Mouse (Mus musculus): ENCODE results near the gene Podxl2. TPM values are rescaled to one million over a fixed set of nuclear protein-coding genes. Genes with fewer than 3 reads are reported as not detected.

The Podxl2 gene
- polyA plus RNA-seq, 3 experiments from 2014 or later: not detected

DNA sequence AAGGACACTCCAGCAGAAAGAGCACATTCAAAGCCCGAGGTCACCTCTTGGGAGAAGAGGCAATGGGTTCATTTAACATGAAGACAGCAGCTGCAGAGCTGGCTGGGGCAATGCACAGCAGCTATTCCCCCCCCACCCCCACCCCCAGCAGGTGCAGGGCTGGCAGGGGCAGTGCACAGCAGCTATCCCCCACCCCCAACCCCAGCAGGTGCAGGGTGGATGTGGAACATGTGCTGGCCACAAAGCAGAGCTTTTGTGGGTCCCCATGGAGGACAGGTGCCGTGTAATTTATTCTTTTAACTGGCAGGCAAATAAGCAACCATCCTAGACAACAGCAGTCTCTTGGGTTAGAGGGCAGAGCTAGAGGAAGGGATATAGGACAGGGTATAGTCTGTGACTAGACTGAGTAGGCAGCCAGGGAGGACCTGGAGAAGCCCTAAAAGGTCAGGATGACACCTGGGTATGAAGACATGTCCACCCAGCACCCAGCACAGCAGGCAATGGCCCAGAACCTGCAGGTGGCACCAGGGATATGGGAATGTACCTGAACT, 11.6 kb upstream of the Podxl2 start:
- no peak for ATAC-seq

- ATAC-seq: no peak
Measured at GRCm38 (mm10) chr6:88885644-88886416, 11.0 kb upstream of the Podxl2 start.

DNA sequence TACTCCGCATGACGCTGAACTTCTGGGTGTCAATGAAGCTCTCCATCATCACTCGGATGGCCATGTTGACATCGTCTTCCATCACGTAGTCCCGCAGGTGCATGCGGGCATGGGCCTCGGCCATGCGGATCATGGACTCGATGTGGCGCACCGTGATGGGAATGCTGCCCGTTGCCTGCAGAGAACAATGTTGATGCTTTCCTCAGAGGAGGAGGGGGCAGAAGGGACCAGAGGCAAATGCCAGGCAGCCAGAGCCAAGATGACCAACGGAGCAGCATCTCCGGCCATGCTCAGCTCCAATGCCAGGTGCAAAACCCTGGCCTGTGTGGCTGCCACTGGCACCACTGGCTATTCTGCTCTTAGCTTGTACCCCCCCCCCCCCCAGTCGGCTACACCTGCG, 9.8 kb upstream of the Podxl2 start:
- no peak for ATAC-seq

DNA sequence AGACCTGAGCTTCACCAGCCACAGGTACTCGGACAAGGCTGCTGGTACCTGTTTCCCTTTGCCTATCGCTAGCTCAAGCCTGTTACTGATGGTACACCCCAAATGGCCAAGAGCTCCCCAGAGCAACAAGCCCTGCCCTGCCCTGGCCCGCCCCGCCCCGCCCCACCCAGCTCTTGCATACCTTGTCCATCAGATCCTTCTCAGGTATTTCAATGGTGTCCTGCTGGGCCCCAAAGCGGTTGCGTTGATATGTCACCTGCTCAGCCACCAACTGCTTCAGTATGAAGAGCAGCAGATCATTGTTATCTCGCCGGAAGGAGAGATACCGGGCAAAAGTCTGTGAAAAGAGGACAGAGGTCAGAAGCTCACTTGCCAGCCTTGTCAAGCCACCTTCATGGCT, 9.4 kb upstream of the Podxl2 start:
- ATAC-seq: no peak

- ATAC-seq: no peak
Measured at GRCm38 (mm10) chr6:88881334-88881733, 6.5 kb upstream of the Podxl2 start.

GRCm38 (mm10) chr6:88879471-88879870, 4.6 kb upstream of the Podxl2 start:
- ATAC-seq: no peak

GRCm38 (mm10) chr6:88873965-88874867, 628 bp downstream of the Podxl2 start:
- no peak for ATAC-seq

DNA sequence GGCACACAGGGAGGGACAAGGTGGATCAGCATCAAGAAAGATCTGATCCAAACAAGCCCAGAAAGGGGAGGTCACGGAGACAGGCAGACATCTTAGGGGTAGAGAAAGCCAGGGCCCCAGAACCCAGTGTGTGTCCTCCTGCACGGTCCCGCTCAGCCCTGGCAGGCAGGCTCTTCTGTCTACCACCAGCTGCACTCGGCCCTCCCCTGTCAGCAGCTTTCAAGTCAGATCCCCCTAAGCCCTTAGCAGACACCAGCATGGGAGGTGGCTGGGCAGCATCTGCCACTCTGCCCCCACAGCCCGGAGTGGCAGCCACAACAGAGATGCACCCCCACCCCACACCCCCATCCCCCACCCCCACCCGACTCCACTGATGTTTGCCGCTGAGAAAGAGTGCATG, 2.0 kb downstream of the Podxl2 start:
- no peak for ATAC-seq

DNA sequence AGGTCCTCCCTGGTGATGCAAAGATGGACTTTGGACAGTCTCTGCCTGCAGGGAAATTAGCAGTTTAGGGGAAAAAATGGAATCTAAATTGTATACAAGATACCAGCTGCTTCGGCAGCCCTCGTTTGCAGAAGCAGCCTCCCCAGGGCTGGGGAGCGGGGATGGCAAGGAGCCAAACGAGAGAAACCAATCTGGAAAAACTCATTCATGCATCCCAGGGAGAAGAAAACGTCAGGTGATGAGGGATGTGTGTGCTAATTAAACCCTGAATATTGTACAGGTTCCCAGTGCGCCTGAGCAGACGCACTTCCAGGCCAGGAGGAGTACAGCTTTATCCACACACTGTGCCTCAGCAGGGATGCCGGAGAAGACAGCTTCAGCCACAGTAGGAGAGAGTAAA, 3.3 kb downstream of the Podxl2 start:
- no peak for ATAC-seq

DNA sequence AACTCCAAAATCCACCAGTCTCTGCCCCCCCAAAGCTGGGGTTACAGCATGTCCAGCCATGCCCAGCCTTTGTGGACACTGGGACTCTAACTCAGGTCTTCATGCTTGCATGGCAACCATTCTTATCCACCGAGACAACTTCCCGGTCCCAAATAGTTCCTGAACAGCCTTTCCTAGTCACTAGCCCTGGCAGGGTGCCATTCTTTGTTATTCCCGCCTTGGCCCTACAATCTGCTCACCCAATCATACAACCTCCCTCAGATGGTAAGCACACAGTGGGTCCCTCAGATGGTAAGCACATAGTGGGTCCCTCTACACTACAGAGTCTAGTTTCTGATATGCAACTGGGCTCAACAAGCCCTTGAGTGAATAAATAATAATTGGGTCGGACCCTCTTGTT, 4.2 kb downstream of the Podxl2 start:
- no peak for ATAC-seq

DNA sequence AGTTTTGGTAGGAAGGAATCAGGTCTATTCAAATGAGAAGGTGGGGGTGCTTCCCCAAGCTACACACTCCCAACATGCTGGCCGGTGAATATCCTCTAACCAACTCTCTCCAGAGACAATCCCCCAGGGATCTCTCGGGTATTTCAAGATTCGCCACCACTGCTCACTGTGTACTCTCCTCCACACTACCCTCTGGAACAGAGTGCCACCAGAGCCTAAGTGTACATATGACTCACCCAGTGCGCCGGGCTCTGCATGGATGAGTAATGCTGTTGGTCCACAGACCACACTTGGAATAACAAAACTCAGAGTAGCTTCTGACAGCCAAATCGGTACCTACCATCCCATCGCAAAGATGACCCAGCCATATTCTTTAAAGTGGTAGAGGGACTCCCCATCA, 5.4 kb downstream of the Podxl2 start:
- no peak for ATAC-seq

GRCm38 (mm10) chr6:88865704-88866103, 9.1 kb downstream of the Podxl2 start:
- no peak for ATAC-seq

DNA sequence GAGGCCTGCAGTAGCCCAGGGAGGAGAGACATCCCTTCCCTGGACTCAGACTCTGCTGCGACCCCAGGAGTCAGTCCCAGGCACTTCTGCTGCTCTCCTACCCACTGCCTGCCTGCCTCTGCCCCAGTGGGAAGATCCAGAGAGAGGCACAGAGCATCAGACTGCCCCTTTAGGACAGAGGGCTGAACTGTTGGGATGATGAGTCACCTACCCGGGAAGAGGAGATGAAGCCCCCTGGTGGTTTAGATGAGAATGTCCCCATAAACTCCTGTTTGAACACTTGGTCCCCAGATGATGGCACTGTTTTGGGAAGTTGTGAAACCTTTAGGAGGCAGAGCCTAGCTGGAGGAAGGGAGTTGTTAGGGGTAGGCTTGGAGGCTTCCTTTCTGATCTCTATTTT, 13.9 kb downstream of the Podxl2 start:
- ATAC-seq: peak; percentile 54

GRCm38 (mm10) chr6:88858341-88858740, 16.5 kb downstream of the Podxl2 start:
- no peak for ATAC-seq

DNA sequence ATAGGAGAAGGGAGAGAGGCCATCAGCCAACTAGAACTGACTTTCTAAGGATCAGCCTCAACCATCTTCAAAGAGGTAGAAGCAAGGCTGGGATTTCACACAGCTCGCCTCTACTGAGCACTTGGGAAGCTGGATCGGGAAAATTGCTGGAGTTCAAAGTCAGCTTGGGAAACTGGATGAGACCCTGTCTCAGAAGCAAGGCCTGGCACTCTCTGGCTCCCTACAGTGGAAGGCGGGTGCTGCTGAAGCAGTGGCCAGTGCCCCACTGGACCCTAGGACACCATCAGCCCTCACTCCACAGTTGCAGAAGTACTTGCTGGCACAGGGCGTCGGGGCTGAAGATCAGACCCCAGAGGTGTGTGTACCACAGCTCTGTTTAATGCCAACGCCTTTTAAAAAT, 17.0 kb downstream of the Podxl2 start:
- ATAC-seq: no peak

GRCm38 (mm10) chr6:88857249-88857648, 17.6 kb downstream of the Podxl2 start:
- no peak for ATAC-seq

DNA sequence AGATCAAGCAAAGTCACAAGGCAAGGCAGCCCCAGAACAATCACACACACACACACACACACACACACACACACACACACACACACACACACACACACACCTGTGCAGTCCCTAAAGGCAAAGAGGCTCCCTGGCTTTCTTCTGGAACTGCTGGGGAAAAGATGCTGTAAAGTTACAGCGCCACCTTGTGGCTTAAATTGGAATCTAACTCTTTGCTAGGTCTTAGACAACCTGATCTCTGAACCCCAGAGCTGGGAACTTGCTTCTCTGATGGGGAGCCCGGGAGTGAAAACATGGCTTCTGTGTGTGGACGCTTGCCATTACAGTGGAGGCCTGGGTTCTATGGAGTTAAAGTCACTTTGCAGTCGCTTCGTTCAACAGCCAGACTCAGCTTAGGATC, 19.2 kb downstream of the Podxl2 start:
- ATAC-seq: peak; percentile 43

DNA sequence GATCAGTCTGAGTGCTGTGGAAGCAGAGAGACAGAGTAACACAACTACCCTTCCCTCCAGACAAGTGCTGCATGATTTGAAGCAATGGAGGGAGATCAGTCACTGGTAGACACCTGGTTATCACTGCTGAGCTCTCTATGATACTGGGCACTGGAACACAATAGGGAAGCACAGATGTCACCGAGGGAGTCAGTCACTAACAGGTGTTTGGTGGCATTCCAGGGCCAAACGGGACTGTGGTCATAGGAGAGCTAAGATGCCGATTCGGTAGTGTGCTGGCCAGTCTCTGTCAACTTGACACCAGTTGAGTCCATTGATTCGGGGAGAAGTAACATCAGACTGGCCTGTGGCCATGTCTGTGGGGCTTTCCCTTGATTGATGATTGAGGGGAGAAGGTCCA, 20.3 kb downstream of the Podxl2 start:
- no peak for ATAC-seq

DNA sequence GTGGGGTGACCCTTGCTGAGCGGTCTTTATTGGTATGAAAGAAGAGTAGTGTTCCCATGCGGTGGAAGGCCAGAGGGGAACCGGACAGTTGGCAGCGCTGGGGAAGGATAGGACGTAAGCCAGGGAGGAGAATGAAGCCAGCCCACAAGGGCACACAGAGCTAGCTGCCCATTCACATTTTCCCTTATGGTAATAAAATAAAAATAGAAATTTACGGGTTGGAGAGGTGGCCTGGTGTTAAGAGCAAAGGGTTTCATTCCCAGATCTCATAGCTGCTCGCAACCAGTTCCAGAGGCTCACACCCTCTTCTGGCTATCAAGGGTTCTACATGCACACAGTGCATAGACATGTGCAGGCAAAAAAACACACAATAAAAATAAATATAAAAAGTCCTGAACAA, 24.8 kb downstream of the Podxl2 start:
- no peak for ATAC-seq

DNA sequence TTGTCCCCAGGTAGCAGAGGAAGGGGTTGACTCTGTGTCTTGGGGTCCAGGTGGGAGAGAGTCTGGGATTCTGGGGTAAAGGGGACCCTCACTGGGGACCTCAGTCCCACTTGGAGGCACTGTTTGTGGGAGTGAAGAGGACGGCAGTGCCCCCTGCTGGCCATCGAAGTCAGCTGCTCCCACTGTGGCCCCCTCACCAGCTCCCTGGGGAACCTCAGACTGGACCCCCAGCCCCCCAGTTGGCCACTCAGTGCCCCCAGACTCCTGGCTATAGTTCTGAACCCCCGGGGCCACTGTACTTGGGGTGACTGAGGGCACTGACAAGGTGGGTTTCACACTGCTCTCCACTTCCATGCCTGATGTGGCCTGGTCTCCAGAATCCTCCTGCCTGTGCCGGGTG, 25.6 kb downstream of the Podxl2 start:
- no peak for ATAC-seq

GRCm38 (mm10) chr6:88847571-88847970, 27.3 kb downstream of the Podxl2 start:
- no peak for ATAC-seq

DNA sequence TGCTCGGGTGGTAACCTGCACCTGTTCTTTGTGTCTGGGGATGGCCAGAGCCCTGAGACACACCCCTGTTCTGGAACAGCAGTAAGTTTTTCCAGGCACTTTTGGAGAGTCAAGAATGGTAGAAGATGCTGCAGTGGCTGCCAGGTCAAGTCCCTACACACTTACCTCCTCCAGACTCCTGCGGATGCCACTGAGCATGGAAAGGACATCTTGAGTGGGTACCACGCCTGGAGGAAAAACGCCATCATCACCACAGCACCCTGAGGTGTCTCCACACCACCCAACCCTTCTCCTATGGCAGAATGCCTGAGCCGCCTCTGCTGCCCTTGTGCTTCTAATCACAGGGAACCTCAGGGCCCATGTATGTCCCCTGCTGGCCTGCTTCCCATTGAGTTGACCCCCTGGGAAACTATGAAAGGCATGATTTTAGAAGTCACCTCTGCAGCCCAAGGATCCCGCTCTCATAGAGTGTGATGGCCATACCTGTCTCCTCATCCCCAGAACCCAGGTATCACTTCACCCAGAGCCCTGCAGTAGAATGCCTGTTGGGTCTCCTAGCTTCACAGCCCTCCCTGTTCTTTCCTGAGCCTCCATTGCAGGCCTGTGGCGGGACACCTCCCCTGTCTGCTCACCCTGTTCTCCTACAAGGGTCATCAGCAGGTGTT, 29.8 kb downstream of the Podxl2 start:
- no peak for ATAC-seq

Data from inflammation-experienced regulatory T-cells, adult 6 months (primary cell).